Mouse (Mus musculus): ENCODE measurements around the gene Cer1. TPM values are rescaled to one million over a fixed set of nuclear protein-coding genes. Genes with fewer than 3 reads are reported as not detected.

Cer1 gene
- total and polyA plus RNA-seq, 2 experiments from 2014 or later: not detected

DNA sequence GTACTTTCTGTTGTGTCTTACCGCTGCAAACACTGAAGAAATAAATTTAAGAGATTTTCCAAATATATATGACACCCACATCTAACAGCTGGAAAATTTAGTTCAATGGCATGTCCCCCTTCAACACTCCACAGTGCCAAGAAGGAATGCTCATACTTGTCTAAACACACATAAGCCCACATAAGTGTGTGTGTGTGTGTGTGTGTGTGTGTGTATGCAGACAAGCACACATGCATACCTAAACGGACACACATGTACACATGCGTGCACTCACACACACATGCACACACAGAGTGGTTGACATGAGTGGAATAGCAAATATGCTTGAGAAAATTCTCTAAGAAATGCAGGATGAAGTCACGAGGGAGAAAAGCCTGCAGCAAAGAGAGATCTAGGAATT, 12.4 kb downstream of the Cer1 start:
- WGBS: 74% methylated on average over 4 of the region's 4 CpGs

DNA sequence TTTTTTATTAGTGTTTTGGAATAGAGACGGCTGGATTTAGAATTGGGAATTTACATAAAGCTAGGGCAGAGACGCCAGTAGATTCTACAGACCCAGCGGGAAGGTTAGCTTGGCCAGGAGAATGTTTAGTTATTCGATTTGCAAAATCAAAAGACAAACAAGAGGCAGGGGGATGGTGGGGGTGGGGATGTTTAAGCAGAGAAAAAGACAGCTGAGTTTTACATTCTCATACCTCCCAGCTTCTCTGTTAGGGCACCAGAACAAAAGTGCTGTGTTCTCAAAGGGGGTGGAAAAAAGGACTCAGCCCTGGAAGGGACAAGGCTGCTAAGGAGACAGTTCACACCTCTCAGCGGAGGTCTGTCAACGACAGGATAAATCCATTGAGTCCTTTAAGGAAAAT, 12.8 kb downstream of the Cer1 start:
- H3K4me2 ChIP-seq (ENCODE audit: low read depth, low read length, poor library complexity, severe bottlenecking): no peak overlapping the region
- no peaks in the 10 kb centered on the region for H3K27me3 ChIP-seq (ENCODE audit: insufficient read depth, low read length)
- DNase-seq (ENCODE audit: low spot score) (no peak), ATAC-seq (ENCODE audit: low FRiP score) (no peak)
- H3K4me3 ChIP-seq (ENCODE audit: low read depth, low read length): no peak overlapping the region
- TF ChIP-seq CTCF (IDR thresholded peaks at IDR 0.05): no peak
- H3K4me1 ChIP-seq (ENCODE audit: insufficient read depth, low read length): no peaks in the 10 kb centered on the region; the same call in 1 of the 2 replicates
- WGBS: 30% methylated on average over 6 of the region's 6 CpGs
- H3K9ac ChIP-seq (replicated peaks; ENCODE audit: low read length, poor library complexity, severe bottlenecking): no peak overlapping the region
- H3K27ac ChIP-seq (ENCODE audit: low read depth, low read length): no peak overlapping the region
- no peaks in the 10 kb centered on the region for H3K9me3 ChIP-seq (ENCODE audit: low read length)
- no peaks in the 10 kb centered on the region for H3K36me3 ChIP-seq (ENCODE audit: insufficient read depth, low read length)

More for the DNA sequence above, 12.4 kb downstream of the Cer1 start:
- H3K27ac ChIP-seq (ENCODE audit: low read depth, low read length): no peak overlapping the region
- H3K27me3 ChIP-seq (ENCODE audit: insufficient read depth, low read length): no peaks in the 10 kb centered on the region
- no peak overlapping the region for H3K4me3 ChIP-seq (ENCODE audit: low read depth, low read length)
- H3K9ac ChIP-seq (replicated peaks; ENCODE audit: low read length, poor library complexity, severe bottlenecking): no peak overlapping the region; the same call in 1 of the 2 replicates
- no peaks in the 10 kb centered on the region for H3K36me3 ChIP-seq (ENCODE audit: insufficient read depth, low read length)
- H3K9me3 ChIP-seq (ENCODE audit: low read length): no peaks in the 10 kb centered on the region
- H3K4me2 ChIP-seq (ENCODE audit: low read depth, low read length, poor library complexity, severe bottlenecking): no peak overlapping the region
- H3K4me1 ChIP-seq (ENCODE audit: insufficient read depth, low read length): no peaks in the 10 kb centered on the region; the same call in 1 of the 2 replicates
- no peak for TF ChIP-seq CTCF (IDR thresholded peaks at IDR 0.05)
- DNase-seq (ENCODE audit: low spot score) (no peak), ATAC-seq (ENCODE audit: low FRiP score) (no peak)

DNA sequence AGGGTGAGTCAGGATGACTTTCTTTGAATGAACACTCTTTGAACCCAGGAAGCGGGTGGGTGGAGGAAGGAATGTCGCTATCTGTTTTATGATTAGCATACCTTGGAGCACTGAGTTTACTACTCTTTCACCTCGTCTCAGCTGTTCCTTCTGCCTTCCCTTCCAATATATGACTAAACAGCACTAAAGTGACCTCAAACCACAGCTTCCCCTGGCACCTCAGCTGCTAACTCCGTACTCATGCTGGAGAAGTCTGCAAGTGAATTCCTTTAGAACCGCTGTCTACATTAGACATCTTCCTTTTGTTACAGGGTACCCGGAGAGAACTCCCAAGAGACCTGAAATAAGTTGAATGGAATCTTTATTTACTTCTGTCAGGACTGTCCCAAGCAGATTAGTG, 14.0 kb downstream of the Cer1 start:
- no peak for ATAC-seq (ENCODE audit: low FRiP score)

DNA sequence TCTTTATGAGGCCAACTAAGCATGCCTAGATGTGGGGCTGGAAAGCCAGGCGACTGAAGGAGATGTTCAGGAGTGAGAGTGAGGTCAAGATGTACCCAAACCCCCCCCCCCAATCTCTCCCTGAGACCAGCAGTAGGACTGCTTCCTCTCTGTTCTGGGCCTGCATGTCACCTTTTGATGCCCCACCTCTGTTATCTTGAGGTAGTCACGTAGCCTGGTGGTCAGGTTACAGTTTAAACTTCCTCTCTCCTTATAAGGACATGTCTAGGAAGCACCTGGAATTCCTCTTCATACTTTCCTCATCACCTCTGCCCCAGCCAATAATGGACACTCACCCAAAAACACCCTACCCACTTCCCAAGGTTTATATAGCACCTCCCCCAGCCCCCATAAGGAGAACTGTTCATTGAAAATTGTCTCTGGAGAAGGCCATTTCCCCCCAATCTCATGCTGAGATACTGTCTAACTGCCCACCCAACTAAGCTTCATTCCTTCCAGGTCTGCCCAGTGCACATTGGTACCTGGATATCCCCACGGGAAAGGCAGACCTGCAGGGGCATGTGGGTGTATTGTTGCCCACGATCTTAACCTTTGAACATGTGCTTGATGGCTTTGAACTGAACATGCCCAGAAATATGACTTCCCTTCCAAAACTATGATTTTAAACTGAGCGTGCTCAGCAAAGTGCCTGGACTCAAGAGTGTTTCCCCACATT, 17.1 kb downstream of the Cer1 start:
- no peak for ATAC-seq (ENCODE audit: low FRiP score)
- no peak overlapping the region for H3K27ac ChIP-seq (ENCODE audit: low read depth, low read length)
- H3K36me3 ChIP-seq (ENCODE audit: insufficient read depth, low read length): no peaks in the 10 kb centered on the region
- no peaks in the 10 kb centered on the region for H3K9me3 ChIP-seq (ENCODE audit: low read length)
- no peak overlapping the region for H3K4me2 ChIP-seq (ENCODE audit: low read depth, low read length, poor library complexity, severe bottlenecking)
- WGBS: 90% methylated on average over 5 of the region's 5 CpGs
- DNase-seq (ENCODE audit: low spot score): no peak
- no peak overlapping the region for H3K9ac ChIP-seq (replicated peaks; ENCODE audit: low read length, poor library complexity, severe bottlenecking)
- H3K27me3 ChIP-seq (ENCODE audit: insufficient read depth, low read length): no peaks in the 10 kb centered on the region
- no peak for TF ChIP-seq CTCF (IDR thresholded peaks at IDR 0.05)
- H3K4me1 ChIP-seq (ENCODE audit: insufficient read depth, low read length): no peaks in the 10 kb centered on the region; the same call in 1 of the 2 replicates
- no peak overlapping the region for H3K4me3 ChIP-seq (ENCODE audit: low read depth, low read length)

More for the DNA sequence above, 14.0 kb downstream of the Cer1 start:
- Histone ChIP-seq H3K4me3 (ENCODE audit: low read depth, low read length) (no peak overlapping the region), H3K27me3 (ENCODE audit: insufficient read depth, low read length) (no peaks in the 10 kb centered on the region), H3K9me3 (ENCODE audit: low read length) (no peaks in the 10 kb centered on the region), H3K27ac (ENCODE audit: low read depth, low read length) (no peak overlapping the region), H3K4me1 (ENCODE audit: insufficient read depth, low read length) (no peaks in the 10 kb centered on the region; the same call in 1 of the 2 replicates), H3K36me3 (ENCODE audit: insufficient read depth, low read length) (no peaks in the 10 kb centered on the region), H3K4me2 (ENCODE audit: low read depth, low read length, poor library complexity, severe bottlenecking) (no peak overlapping the region), H3K9ac (replicated peaks; ENCODE audit: low read length, poor library complexity, severe bottlenecking) (no peak overlapping the region)
- DNase-seq (ENCODE audit: low spot score): no peak
- WGBS: 86% methylated on average over 6 of the region's 6 CpGs
- no peak for TF ChIP-seq CTCF (IDR thresholded peaks at IDR 0.05)

DNA sequence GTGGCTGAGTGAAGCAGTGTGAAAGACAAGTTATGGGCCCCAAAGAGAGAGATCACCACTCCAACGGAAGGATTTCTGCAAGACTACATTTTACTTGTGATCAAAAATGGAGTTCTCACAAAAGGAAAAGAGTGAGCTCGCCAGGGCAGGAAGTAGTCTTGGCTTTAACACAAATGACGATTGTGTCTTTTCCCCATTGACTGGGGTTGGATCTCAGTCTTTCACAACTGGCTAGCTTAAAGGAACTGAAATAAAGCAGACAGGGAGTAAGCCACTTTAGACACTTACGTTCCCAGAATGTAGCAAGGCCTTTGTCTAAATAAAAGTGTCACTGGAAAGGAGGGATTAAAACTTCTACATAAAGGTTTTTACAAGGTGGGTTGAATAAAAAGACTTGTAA, 17.8 kb downstream of the Cer1 start:
- Histone ChIP-seq H3K27ac (ENCODE audit: low read depth, low read length) (no peak overlapping the region), H3K36me3 (ENCODE audit: insufficient read depth, low read length) (no peaks in the 10 kb centered on the region), H3K9ac (replicated peaks; ENCODE audit: low read length, poor library complexity, severe bottlenecking) (no peak overlapping the region), H3K27me3 (ENCODE audit: insufficient read depth, low read length) (no peaks in the 10 kb centered on the region), H3K4me3 (ENCODE audit: low read depth, low read length) (no peak overlapping the region), H3K4me2 (ENCODE audit: low read depth, low read length, poor library complexity, severe bottlenecking) (no peak overlapping the region), H3K4me1 (ENCODE audit: insufficient read depth, low read length) (no peaks in the 10 kb centered on the region), H3K9me3 (ENCODE audit: low read length) (no peaks in the 10 kb centered on the region)
- no peak for ATAC-seq (ENCODE audit: low FRiP score)
- DNase-seq (ENCODE audit: low spot score): no peak
- no peak for TF ChIP-seq CTCF (IDR thresholded peaks at IDR 0.05)
- 46% methylated on average over 4 of the region's 4 CpGs for WGBS

DNA sequence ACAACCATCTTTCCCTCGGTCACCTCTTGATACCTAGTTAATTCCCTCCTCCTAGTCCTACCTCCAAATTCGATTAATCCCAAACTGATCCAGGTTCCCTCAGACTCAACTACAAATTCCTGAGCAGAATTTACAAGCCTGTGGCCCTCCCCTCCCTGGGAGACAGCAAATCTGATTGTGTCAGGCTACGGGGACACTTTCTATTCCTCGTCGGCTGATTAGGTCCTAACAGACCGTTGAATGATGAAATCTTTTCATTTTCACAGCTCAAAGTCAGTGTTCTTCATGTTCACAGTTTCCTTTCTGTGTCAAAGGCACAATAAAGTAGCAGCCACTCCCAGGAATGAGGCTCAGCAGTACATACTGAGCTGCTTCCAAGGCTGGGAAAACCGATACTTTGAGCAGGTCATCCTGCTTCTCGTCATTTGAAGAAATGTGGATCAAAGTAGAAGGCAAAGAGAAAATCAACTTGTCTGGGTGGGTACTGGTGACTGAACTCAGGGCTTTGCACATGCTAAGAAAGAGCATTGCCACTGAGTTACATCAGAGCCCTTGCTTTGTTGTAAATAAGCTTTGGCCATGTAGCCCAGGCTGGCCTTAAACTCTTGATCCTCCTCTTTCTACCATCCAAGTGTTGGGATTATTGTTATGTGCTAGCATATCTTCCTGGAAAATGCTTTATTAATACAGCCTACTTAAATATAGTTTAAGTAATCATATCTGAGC, 19.8 kb downstream of the Cer1 start:
- Histone ChIP-seq H3K4me3 (ENCODE audit: low read depth, low read length) (no peak overlapping the region), H3K9me3 (ENCODE audit: low read length) (no peaks in the 10 kb centered on the region), H3K4me1 (ENCODE audit: insufficient read depth, low read length) (no peaks in the 10 kb centered on the region), H3K27me3 (ENCODE audit: insufficient read depth, low read length) (no peaks in the 10 kb centered on the region), H3K9ac (replicated peaks; ENCODE audit: low read length, poor library complexity, severe bottlenecking) (no peak overlapping the region), H3K36me3 (ENCODE audit: insufficient read depth, low read length) (no peaks in the 10 kb centered on the region), H3K27ac (ENCODE audit: low read depth, low read length) (no peak overlapping the region), H3K4me2 (ENCODE audit: low read depth, low read length, poor library complexity, severe bottlenecking) (no peak overlapping the region)
- DNase-seq (ENCODE audit: low spot score) (no peak), ATAC-seq (ENCODE audit: low FRiP score) (no peak)
- TF ChIP-seq CTCF (IDR thresholded peaks at IDR 0.05): no peak
- 80% methylated on average over 8 of the region's 8 CpGs for WGBS

Data from midbrain, postnatal 0 days (tissue).